8 mouse cellular contexts compared by ENCODE assay signal in the genomic region with DNA sequence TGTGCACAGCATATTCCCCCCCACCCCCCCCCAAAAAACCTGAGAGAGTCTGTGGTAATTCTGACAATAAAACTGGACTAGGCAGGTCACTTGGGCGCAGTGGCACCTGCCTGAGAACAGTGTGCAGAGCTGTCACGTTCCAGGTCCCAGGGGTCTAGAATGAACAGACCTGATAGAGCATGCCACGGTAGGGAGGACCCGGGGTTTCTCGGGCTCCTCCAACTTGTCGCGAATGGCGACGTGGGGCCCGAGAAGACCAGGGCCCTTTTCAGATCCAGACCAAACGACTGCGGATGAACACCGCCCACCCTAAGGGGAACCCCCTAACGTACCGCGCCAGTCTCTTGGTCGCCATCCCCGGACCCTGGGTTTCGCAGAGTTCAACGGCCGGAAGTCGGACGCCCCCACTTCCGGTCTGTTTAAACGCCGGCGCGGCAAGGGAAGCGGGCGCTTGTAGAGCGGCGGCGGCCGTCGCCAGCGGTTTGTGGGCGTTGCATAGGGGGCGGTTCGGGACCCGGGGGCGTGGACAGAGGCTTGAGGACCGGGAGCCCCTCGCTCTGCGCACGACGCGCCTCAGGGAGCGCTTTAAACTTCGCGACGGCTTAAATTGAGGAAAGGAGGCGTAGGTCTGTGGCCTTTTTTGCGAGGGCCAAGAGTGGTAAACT. TPM values are rescaled to one million over a fixed set of nuclear protein-coding genes. Genes with fewer than 3 reads are reported as not detected.
DNase-seq lines count a peak whose midpoint lies in the region; ATAC-seq lines count a peak whose summit lies in the region.

A gene (plus strand): TSS at position 421 of the 665 bp plus-strand sequence.
A gene (minus strand): TSS at position 473 of the 665 bp plus-strand sequence.

- peaks cover 21% of the 10 kb centered on the region for H3K4me1 ChIP-seq in hindbrain, embryonic 13.5 days (replicated peaks)

- H3K4me3 ChIP-seq in hindbrain, embryonic 13.5 days: peak within 1 kb of the TSS; percentile 69

- WGBS in hindbrain, embryonic 13.5 days: under 1% methylated on average over 53 of the region's 53 CpGs

- ATAC-seq in hindbrain, embryonic 13.5 days (ENCODE audit: low FRiP score): peak; percentile 98

- DNase-seq in T-cell, adult 2 months (ENCODE audit: low spot score): peak; percentile 87
- DNase-seq in cerebellum, postnatal 14 days: peak; percentile 84 to 85
- DNase-seq in frontal cortex, postnatal 14 days (ENCODE audit: low spot score in 2 of 2): peak; percentile 51 to 66
- DNase-seq in left cerebral cortex, adult 11 months (ENCODE audit: low spot score): peak; percentile 28
- peak; percentile 92 to 93 for DNase-seq in lung, postnatal 4 days
- DNase-seq in retina, postnatal 1 day: peak; percentile 95
- DNase-seq in thymus, postnatal 4 days: peak; percentile 90

- peak within 1 kb of the TSS; percentile 76 for H3K9ac ChIP-seq in hindbrain, embryonic 13.5 days

- H3K27ac ChIP-seq in hindbrain, embryonic 13.5 days: peak within 1 kb of the TSS; percentile 69

- peak within 1 kb of the TSS; percentile 74 for H3K4me2 ChIP-seq in hindbrain, embryonic 13.5 days

- H3K36me3 ChIP-seq in hindbrain, embryonic 13.5 days: peaks cover 16% of the 10 kb centered on the region

- no peaks in the 10 kb centered on the region for H3K27me3 ChIP-seq in hindbrain, embryonic 13.5 days

- no peaks in the 10 kb centered on the region for H3K9me3 ChIP-seq in hindbrain, embryonic 13.5 days

RNA-seq across cellular contexts. Expression of the first gene that starts in this region (rescaled TPM):
- 9.6 and 11.3 TPM in 2 replicates for polyA plus RNA-seq in hindbrain, embryonic 13.5 days (2015; fragmentation: Nextera tagmentation; extraction: Ambion mirVana)

RNA-seq across cellular contexts. Expression of the second gene that starts in this region (rescaled TPM):
- 18.5 and 18.8 TPM in 2 replicates for polyA plus RNA-seq in hindbrain, embryonic 13.5 days (2015; fragmentation: Nextera tagmentation; extraction: Ambion mirVana)

Comparison
In these comparisons a context has a peak if more than half of its experiments do, and no peak if none do; other contexts are left out.
1. Peak in every context shown above with its lines: DNase-seq, ATAC-seq, H3K4me3 ChIP-seq and H3K27ac ChIP-seq.
2. DNase-seq: peak in every context shown above with its lines; median percentile 95 in retina, postnatal 1 day; 92 in lung, postnatal 4 days; 90 in thymus, postnatal 4 days; 87 in T-cell, adult 2 months; 84 in cerebellum, postnatal 14 days; 58 in frontal cortex, postnatal 14 days; 28 in left cerebral cortex, adult 11 months.